8 mouse cellular contexts compared by ENCODE assay signal in genomic region chr12:113948017-113948416, GRCm38 (mm10).
DNase-seq lines count a peak whose midpoint lies in the region; ATAC-seq and TF ChIP-seq lines count a peak whose summit lies in the region.
"Not testable (repeated sequence)": the region's sequence is repeated elsewhere in the genome, so short reads cannot be mapped to it uniquely, and the experiment has no call there.

No protein-coding gene starts in this region.

- not testable (repeated sequence) for H3K4me1 ChIP-seq in kidney, postnatal 0 days (replicated peaks; ENCODE audit: insufficient read depth, low read length); midbrain, postnatal 0 days (ENCODE audit: insufficient read depth, low read length)

- H3K27me3 ChIP-seq in kidney, postnatal 0 days (ENCODE audit: insufficient read depth, low read length); midbrain, postnatal 0 days (ENCODE audit: insufficient read depth, low read length): not testable (repeated sequence)

- H3K9me3 ChIP-seq in kidney, postnatal 0 days (replicated peaks; ENCODE audit: low read length); midbrain, postnatal 0 days (ENCODE audit: low read length): not testable (repeated sequence)

- H3K36me3 ChIP-seq in kidney, postnatal 0 days (ENCODE audit: insufficient read depth, low read length); midbrain, postnatal 0 days (ENCODE audit: insufficient read depth, low read length): not testable (repeated sequence)

- peak; percentile 22 for DNase-seq in ES-CJ7 (ENCODE audit: low read depth, low spot score)
- DNase-seq in adrenal gland, postnatal 14 days = peak; percentile 10
- DNase-seq in embryo, embryonic 11 days = peak; percentile 10
- DNase-seq in kidney, postnatal 0 days (ENCODE audit: low spot score) = peak; percentile 3
- peak; percentile 3 for DNase-seq in liver
- peak; percentile 0 for DNase-seq in midbrain, postnatal 0 days (ENCODE audit: low spot score)
- peak; percentile 22 to 35 for DNase-seq in thymus, postnatal 36 days

- WGBS in kidney, postnatal 0 days = 28% methylated on average over 4 of the region's 4 CpGs
- 27% methylated on average over 4 of the region's 4 CpGs for WGBS in midbrain, postnatal 0 days

- H3K4me2 ChIP-seq in kidney, postnatal 0 days (ENCODE audit: low read length); midbrain, postnatal 0 days (ENCODE audit: low read depth, low read length, poor library complexity, severe bottlenecking): not testable (repeated sequence)

- not testable (repeated sequence) for H3K27ac ChIP-seq in kidney, postnatal 0 days; midbrain, postnatal 0 days (ENCODE audit: low read depth, low read length)

- peak; percentile 62 to 84; a peak in 3 of 4 replicates for ATAC-seq in hematopoietic stem cell, adult 5-6 weeks (replicated peaks in 1 of 2; ENCODE audit: insufficient read depth in 1 of 2, low FRiP score in 2 of 2, low TSS enrichment in 1 of 2, low read depth in 1 of 2, poor library complexity in 2 of 2, severe bottlenecking in 2 of 2)
- ATAC-seq in kidney, postnatal 0 days (replicated peaks; ENCODE audit: low FRiP score, low read depth); midbrain, postnatal 0 days (ENCODE audit: low FRiP score): not testable (repeated sequence)

- TF ChIP-seq CTCF in kidney, postnatal 0 days (IDR thresholded peaks at IDR 0.05; ENCODE audit: low read depth) = peak; percentile 59; the same call in 1 of the 2 replicates
- peak; percentile 35 for TF ChIP-seq CTCF in midbrain, postnatal 0 days (IDR thresholded peaks at IDR 0.05)

- not testable (repeated sequence) for H3K4me3 ChIP-seq in kidney, postnatal 0 days (replicated peaks; ENCODE audit: low read depth, low read length); midbrain, postnatal 0 days (ENCODE audit: low read depth, low read length)

- H3K9ac ChIP-seq in kidney, postnatal 0 days (ENCODE audit: low read depth, low read length); midbrain, postnatal 0 days (replicated peaks; ENCODE audit: low read length, poor library complexity, severe bottlenecking): not testable (repeated sequence)
